Mouse (Mus musculus) kidney, adult 8-10 months (tissue): ENCODE measurements around the gene Havcr2.
A peak's percentile ranks its signal among the peaks of the same experiment; 100 is the strongest.

Experiments
- DNase-seq, 2 experiments: peaks; one replicate each; pipeline ENCODE4 v3.0.0; 2022

Havcr2 gene

DNA sequence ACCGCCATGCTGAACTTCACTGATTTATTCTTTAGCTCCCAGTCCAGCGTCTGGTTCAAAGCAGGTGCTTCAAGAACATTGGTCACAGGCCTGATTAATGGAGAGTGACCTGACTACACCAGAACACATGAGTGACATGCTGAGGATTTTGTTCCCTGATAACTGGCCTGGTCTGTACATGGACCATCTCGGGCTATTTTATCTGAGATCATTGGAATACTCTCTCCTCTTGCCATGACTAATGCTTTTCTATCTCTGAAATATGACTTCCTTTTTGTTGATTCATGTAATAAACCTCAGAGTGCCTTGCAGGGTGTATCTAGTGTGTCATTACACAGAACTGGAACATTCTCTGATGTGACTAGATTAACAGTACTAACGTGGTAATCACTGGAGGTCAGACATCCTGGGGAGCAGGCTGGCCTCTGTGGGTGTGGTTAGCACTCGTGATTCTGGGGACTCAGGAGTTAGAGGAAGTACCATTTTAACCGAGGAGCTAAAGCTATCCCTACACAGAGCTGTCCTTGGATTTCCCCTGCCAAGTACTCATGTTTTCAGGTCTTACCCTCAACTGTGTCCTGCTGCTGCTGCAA lies at the start of gene Havcr2:
Gene Havcr2, plus strand, starts transcription at position 483 of the 593 bp plus-strand sequence.
- DNase-seq, result no peak

- no peak for DNase-seq
Observed at GRCm38 (mm10) chr11:46404986-46405385, 49.7 kb upstream of the Havcr2 start.

DNA sequence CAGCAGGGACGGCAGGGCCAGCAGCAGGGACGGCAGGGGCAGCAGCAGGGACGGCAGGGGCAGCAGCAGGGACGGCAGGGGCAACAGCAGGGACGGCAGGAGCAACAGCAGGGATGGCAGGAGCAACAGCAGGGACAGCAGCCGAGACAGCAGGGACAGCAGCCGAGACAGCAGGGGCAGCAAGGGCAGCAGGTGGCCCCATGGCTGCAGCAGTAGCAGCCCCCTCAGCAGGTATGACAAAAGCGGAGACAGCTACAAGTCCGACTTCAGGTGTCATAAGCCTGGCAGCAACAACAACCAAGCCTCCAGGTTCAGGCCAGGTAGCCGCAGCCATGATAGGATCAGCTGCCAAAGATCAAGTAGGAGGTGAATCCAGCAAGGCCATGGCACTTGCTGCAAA lies 48.0 kb upstream of the Havcr2 start:
- no peak for DNase-seq

GRCm38 (mm10) chr11:46410018-46410563 lies 44.6 kb upstream of the Havcr2 start:
- DNase-seq, result no peak

DNA sequence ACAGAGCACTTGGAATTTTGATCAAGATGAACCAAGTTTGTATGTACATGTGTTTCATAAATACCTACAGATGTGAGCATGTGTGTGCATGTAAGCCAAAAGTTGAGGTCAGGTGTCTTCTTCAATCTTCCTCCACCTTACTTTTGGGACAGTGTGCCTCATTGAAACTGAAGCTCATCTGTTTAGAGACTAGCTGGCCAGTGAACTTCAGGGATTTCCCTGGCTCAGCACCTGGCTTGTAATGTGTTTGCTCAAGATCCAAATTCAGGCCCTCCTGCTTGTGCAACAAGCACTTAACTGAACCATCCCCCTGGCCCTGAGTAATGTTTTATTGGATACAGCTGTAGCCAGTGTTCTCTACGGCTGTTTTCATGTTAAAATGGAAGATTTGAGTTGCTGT lies 36.3 kb upstream of the Havcr2 start:
- no peak for DNase-seq

GRCm38 (mm10) chr11:46418860-46419259 lies 35.9 kb upstream of the Havcr2 start:
- no peak for DNase-seq

- DNase-seq, result no peak
Observed at GRCm38 (mm10) chr11:46421086-46421888, 33.4 kb upstream of the Havcr2 start.

DNA sequence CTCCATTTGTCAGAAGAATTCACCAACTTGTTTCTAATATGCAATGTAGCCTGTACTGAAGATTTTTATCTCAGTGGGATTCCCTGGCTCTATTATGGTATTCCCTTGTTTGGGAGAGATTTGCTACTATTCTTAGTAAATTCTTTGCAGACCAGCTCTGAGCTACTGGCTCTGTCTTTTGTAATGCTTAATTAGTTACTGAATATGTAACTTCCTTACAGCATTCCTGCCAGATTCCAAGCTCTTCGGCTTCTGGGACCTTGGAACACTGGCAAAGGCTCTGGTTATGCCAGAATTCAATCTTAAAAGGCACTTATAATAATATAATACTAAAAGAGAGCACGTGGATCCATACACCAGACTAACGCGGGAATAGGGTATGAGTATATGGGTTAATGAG lies 26.6 kb upstream of the Havcr2 start:
- peak; percentile 30 to 32 for DNase-seq

DNA sequence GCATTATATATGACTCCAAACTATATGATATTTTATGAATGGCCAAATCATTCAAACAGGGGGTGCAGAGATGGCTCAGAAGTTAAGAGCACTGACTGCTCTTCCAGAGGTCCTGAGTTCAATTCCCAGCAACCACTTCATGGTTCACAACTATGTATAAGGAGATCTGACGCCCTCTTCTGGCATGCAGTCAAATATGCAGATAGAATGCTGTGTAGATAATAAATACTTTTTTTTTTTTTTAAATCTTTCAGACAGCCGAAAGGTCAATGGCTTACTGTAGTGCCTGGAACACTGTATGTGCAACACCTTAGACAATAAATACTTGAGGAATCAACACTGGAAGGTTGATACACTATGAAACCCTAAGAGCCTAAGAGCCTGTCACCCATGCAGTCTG lies 24.6 kb upstream of the Havcr2 start:
- no peak for DNase-seq

DNA sequence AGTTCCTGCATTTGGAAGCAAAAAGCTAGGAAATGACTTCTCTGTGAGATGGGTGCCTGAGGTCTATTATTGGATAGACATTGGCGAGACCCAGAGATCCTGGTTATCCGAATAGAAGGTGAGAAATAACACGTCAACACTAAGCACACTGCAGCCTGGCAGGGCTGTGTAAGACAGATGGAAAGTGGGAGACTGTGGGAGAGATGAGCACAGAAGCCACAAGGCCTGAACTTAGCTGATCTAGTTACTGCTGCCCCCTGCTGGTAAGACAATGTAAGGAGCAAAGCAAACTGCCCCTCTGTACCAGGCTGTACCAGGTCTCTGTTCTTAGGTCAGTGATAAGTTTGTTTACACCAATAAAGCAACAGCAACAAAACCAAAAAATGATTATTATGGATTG lies 23.6 kb upstream of the Havcr2 start:
- DNase-seq, result peak; percentile 61 to 75

GRCm38 (mm10) chr11:46435363-46435762 lies 19.4 kb upstream of the Havcr2 start:
- DNase-seq, result no peak

DNA sequence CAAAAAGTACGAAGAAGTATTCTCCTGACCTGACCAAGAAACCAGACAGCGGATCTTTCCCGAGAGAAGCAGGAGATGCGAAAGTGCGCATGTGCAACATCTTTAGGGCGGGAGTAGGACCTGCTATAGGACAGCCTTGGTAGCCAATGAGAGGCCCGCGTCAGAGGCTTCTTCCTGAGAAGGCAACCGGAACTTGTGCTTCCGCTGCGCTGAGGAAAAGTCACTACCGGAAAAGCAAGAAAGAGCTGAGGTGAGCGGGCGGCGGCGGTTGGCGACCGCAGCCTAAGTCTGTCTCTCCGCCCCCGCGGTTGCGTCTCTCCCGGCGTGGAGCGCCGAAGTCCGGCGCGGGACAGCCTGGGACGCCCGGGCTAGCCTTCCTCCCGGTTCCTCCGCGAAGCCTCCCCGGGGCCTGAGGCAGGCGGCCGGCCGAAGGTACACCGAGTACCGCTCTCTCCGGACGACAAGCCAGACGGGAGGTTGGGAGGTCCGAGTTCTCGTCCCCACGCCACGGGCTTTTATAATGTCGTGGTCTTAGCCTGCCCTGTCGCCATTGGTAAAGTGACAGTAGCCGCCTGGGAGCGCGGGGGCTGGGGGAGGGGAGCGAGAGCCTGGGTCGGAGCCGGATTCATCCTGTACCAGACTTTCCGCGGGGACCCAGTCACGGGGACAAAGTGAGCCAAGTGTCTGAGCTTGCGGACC lies 17.8 kb upstream of the Havcr2 start, which contains the start of gene Med7:
Gene Med7, plus strand, starts transcription at position 166 of the 699 bp plus-strand sequence.
- DNase-seq, result peak; percentile 96 to 97

GRCm38 (mm10) chr11:46437459-46438000 lies 17.2 kb upstream of the Havcr2 start:
- peak in 1 of 2 experiments; percentile 35 for DNase-seq

- DNase-seq, result no peak
Observed at GRCm38 (mm10) chr11:46439005-46439543, 15.7 kb upstream of the Havcr2 start.

- no peak for DNase-seq
Observed at GRCm38 (mm10) chr11:46441774-46442173, 13.0 kb upstream of the Havcr2 start.

DNA sequence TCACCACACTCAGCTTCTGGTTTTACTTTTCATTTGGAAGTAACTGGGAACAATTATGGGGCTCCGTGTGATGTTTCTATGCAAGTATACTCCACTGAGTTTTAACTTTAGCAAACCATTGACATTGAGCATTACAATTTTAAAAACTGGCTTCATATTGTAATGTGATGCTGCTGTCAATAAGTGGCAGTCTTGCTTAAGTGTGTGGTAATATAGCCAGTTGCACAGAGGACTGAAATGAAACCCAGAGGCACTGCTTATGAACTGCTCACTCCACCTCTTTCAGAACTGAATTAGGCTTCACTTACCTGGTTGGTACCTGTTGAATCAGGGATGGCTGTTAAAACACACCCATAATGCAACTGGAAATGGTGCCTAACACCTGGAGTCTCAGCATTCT lies 11.6 kb upstream of the Havcr2 start:
- DNase-seq, result no peak

- DNase-seq, result no peak
Observed at GRCm38 (mm10) chr11:46443979-46444378, 10.8 kb upstream of the Havcr2 start.

DNA sequence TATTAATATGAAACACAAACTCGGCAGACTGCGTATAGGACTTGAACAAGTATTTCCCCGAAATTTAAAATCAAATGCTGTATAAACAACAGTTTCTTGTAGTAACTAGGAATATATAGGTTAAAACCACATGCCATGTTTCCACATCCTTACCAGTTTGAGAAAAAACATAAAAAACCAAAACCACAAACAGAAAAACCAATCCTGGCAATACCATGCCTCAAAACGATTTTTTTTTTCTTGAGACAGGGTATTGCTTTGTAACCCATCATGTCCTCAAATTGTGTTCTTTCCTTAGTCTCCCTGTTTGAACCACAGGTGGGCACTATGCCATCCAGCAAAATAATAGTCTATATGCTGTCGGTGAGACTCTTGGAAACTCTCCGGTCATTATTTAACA lies 8.6 kb upstream of the Havcr2 start:
- DNase-seq, result no peak

- no peak for DNase-seq
Observed at GRCm38 (mm10) chr11:46447644-46448484, 6.9 kb upstream of the Havcr2 start.

- DNase-seq, result no peak
Observed at GRCm38 (mm10) chr11:46449461-46450080, 5.2 kb upstream of the Havcr2 start.

GRCm38 (mm10) chr11:46459960-46460359 lies 5.2 kb downstream of the Havcr2 start:
- no peak for DNase-seq
